Mouse (Mus musculus) hindbrain, embryonic 14.5 days (tissue): ENCODE measurements around the gene Myrip. TPM values are rescaled to one million over a fixed set of nuclear protein-coding genes. Genes with fewer than 3 reads are reported as not detected.

ENCODE experiments used
- ATAC-seq: fragments of 200-750 bp; cut with Nextera tagmentation; 2 replicates; pipeline ENCODE4 v1.8.0; 2017; ENCODE audit warnings: moderate number of reproducible peaks, mild to moderate bottlenecking, moderate TSS enrichment, moderate library complexity; ENCODE audit not compliant: low FRiP score
- DNase-seq: peaks from one replicate; pipeline ENCODE4 v3.0.0-alpha.2; 2015; ENCODE audit warnings: low spot score
- H3K27ac ChIP-seq: fragments of 300-500 bp; sonication (generic); 2 replicates; pipeline ENCODE4 v1.5.1; 2014; ENCODE audit warnings: mild to moderate bottlenecking, moderate library complexity
- H3K27me3 ChIP-seq: fragments of 300-500 bp; sonication (generic); 2 replicates; pipeline ENCODE4 v1.6.1; 2014; ENCODE audit warnings: mild to moderate bottlenecking, low read length, mixed read lengths; ENCODE audit not compliant: control insufficient read depth, insufficient read depth
- H3K36me3 ChIP-seq: fragments of 300-500 bp; sonication (generic); replicated peaks from 2 replicates; pipeline ENCODE4 v1.6.1; 2014; ENCODE audit not compliant: control insufficient read depth, insufficient read depth
- H3K4me1 ChIP-seq: fragments of 300-500 bp; sonication (generic); replicated peaks from 2 replicates; pipeline ENCODE4 v1.6.1; 2014; ENCODE audit warnings: antibody characterized with exemption, low read length, mixed read lengths; ENCODE audit not compliant: control insufficient read depth, insufficient read depth
- H3K4me2 ChIP-seq: fragments of 300-500 bp; sonication (generic); replicated peaks from 2 replicates; pipeline ENCODE4 v1.6.1; 2014; ENCODE audit warnings: mild to moderate bottlenecking, moderate library complexity
- H3K4me3 ChIP-seq: fragments of 300-500 bp; sonication (generic); replicated peaks from 2 replicates; pipeline ENCODE4 v1.5.1; 2014; ENCODE audit warnings: mild to moderate bottlenecking, low read length
- H3K9ac ChIP-seq: fragments of 300-500 bp; sonication (generic); 2 replicates; pipeline ENCODE4 v1.6.1; 2014
- H3K9me3 ChIP-seq: fragments of 300-500 bp; sonication (generic); 2 replicates; pipeline ENCODE4 v1.6.1; 2016; ENCODE audit warnings: low read length; ENCODE audit not compliant: control insufficient read depth
- WGBS: fragments of 180-500 bp; shearing (Covaris S2); extraction: QIAGEN DNeasy Blood & Tissue Kit; methylation state at CpG from one replicate; pipeline ENCODE4 v1.1.7; 2014; 5-methylcytosine and 5-hydroxymethylcytosine counted together
- polyA plus RNA-seq: library from polyadenylated mRNA; unstranded; fragments of >200 nt; fragmentation: Nextera tagmentation; extraction: Ambion mirVana; gene quantifications from 2 replicates; pipeline ENCODE4 v1.2.1, GENCODE M21; 2014

The Myrip gene
- polyA plus RNA-seq, 1 experiment from 2014 or later: 7.7 TPM

- H3K9ac ChIP-seq: no peak overlapping the region
- H3K4me3 ChIP-seq: no peak overlapping the region
- no peak for ATAC-seq
- H3K9me3 ChIP-seq: no peaks in the 10 kb centered on the region
- no peaks in the 10 kb centered on the region for H3K27me3 ChIP-seq
- no peak for DNase-seq
- 85% methylated on average over 6 of the region's 6 CpGs for WGBS
- H3K27ac ChIP-seq: no peak overlapping the region
- no peaks in the 10 kb centered on the region for H3K4me1 ChIP-seq
- H3K36me3 ChIP-seq: no peaks in the 10 kb centered on the region
- no peak overlapping the region for H3K4me2 ChIP-seq
Observed at GRCm38 (mm10) chr9:120449696-120450329, 148.5 kb downstream of the Myrip start.

GRCm38 (mm10) chr9:120455768-120456655 lies 154.7 kb downstream of the Myrip start:
- Histone ChIP-seq H3K27me3 (no peaks in the 10 kb centered on the region), H3K4me2 (no peak overlapping the region), H3K27ac (peak overlapping the region; percentile 14; the same call in 1 of the 2 replicates), H3K9ac (no peak overlapping the region), H3K4me3 (no peak overlapping the region), H3K36me3 (no peaks in the 10 kb centered on the region), H3K4me1 (peaks cover 9% of the 10 kb centered on the region; the same call in 1 of the 2 replicates), H3K9me3 (no peaks in the 10 kb centered on the region)
- no peak for DNase-seq
- peak; percentile 65; the same call in 1 of the 2 replicates for ATAC-seq
- WGBS: 12% methylated on average over 9 of the region's 9 CpGs

- no peak overlapping the region for H3K4me2 ChIP-seq
- H3K27me3 ChIP-seq: no peaks in the 10 kb centered on the region
- H3K4me3 ChIP-seq: no peak overlapping the region
- H3K9ac ChIP-seq: no peak overlapping the region
- ATAC-seq (no peak), DNase-seq (no peak)
- no peak overlapping the region for H3K27ac ChIP-seq
- H3K36me3 ChIP-seq: no peaks in the 10 kb centered on the region
- WGBS: 93% methylated on average over 1 of the region's 1 CpGs
- H3K4me1 ChIP-seq: no peaks in the 10 kb centered on the region
- no peaks in the 10 kb centered on the region for H3K9me3 ChIP-seq
Observed at GRCm38 (mm10) chr9:120470431-120470830, 169.1 kb downstream of the Myrip start.

- Histone ChIP-seq H3K27me3 (no peaks in the 10 kb centered on the region), H3K4me2 (no peak overlapping the region), H3K9ac (no peak overlapping the region), H3K4me1 (0 out of 2 replicates have a peak, but pooled peaks cover 7% of the 10 kb centered on the region), H3K9me3 (no peaks in the 10 kb centered on the region), H3K36me3 (no peaks in the 10 kb centered on the region), H3K27ac (no peak overlapping the region), H3K4me3 (no peak overlapping the region)
- ATAC-seq: no peak
- DNase-seq: no peak
- 86% methylated on average over 3 of the region's 3 CpGs for WGBS
Observed at GRCm38 (mm10) chr9:120481644-120482043, 180.3 kb downstream of the Myrip start.

GRCm38 (mm10) chr9:120482382-120482781 lies 181.1 kb downstream of the Myrip start:
- DNase-seq (no peak), ATAC-seq (no peak)
- 93% methylated on average over 4 of the region's 4 CpGs for WGBS
- 0 out of 2 replicates have a peak, but pooled peaks cover 7% of the 10 kb centered on the region for H3K4me1 ChIP-seq
- H3K9ac ChIP-seq: no peak overlapping the region
- no peak overlapping the region for H3K27ac ChIP-seq
- H3K4me3 ChIP-seq: no peak overlapping the region
- no peaks in the 10 kb centered on the region for H3K27me3 ChIP-seq
- H3K36me3 ChIP-seq: no peaks in the 10 kb centered on the region
- H3K9me3 ChIP-seq: no peaks in the 10 kb centered on the region
- no peak overlapping the region for H3K4me2 ChIP-seq

- Histone ChIP-seq H3K9ac (no peak overlapping the region), H3K27me3 (no peaks in the 10 kb centered on the region), H3K4me2 (no peak overlapping the region), H3K36me3 (no peaks in the 10 kb centered on the region), H3K4me1 (0 out of 2 replicates have a peak, but pooled peaks cover 5% of the 10 kb centered on the region), H3K9me3 (no peaks in the 10 kb centered on the region), H3K27ac (no peak overlapping the region), H3K4me3 (no peak overlapping the region)
- DNase-seq (no peak), ATAC-seq (no peak)
- WGBS: 73% methylated on average over 8 of the region's 8 CpGs
Observed at GRCm38 (mm10) chr9:120483101-120483500, 181.8 kb downstream of the Myrip start.

GRCm38 (mm10) chr9:120487076-120487475 lies 185.8 kb downstream of the Myrip start:
- DNase-seq: no peak
- Histone ChIP-seq H3K36me3 (no peaks in the 10 kb centered on the region), H3K4me3 (no peak overlapping the region), H3K9me3 (no peaks in the 10 kb centered on the region), H3K9ac (no peak overlapping the region), H3K4me1 (no peaks in the 10 kb centered on the region), H3K27me3 (no peaks in the 10 kb centered on the region), H3K27ac (no peak overlapping the region), H3K4me2 (no peak overlapping the region)
- no peak for ATAC-seq
- 83% methylated on average over 8 of the region's 8 CpGs for WGBS

- H3K27me3 ChIP-seq: no peaks in the 10 kb centered on the region
- H3K4me2 ChIP-seq: peak overlapping the region; percentile 81
- no peak for ATAC-seq
- 91% methylated on average over 3 of the region's 3 CpGs for WGBS
- H3K36me3 ChIP-seq: peaks cover 27% of the 10 kb centered on the region
- no peak for DNase-seq
- H3K4me1 ChIP-seq: peaks cover 8% of the 10 kb centered on the region
- peak overlapping the region; percentile 86 for H3K4me3 ChIP-seq
- H3K9ac ChIP-seq: no peak overlapping the region
- H3K27ac ChIP-seq: no peak overlapping the region
- H3K9me3 ChIP-seq: no peaks in the 10 kb centered on the region
Observed at GRCm38 (mm10) chr9:120491509-120491908, 190.2 kb downstream of the Myrip start.

GRCm38 (mm10) chr9:120492010-120492399 lies 190.7 kb downstream of the Myrip start, which contains the start of gene Eif1b:
TSS of gene Eif1b (plus strand) at chr9:120492232.
- Histone ChIP-seq H3K27ac (peak within 1 kb of the TSS; percentile 91), H3K9ac (peak within 1 kb of the TSS; percentile 98), H3K27me3 (no peaks in the 10 kb centered on the region), H3K4me2 (peak within 1 kb of the TSS; percentile 81), H3K4me3 (peak within 1 kb of the TSS; percentile 86), H3K9me3 (no peaks in the 10 kb centered on the region), H3K4me1 (peaks cover 8% of the 10 kb centered on the region), H3K36me3 (peaks cover 28% of the 10 kb centered on the region)
- ATAC-seq (peak; percentile 42), DNase-seq (no peak)
- 2% methylated on average over 19 of the region's 19 CpGs for WGBS
